Comparison of ENCODE assay signal across 21 mouse cellular contexts in genomic region chr12:42457655-42458054, GRCm38 (mm10).
A peak's percentile ranks its signal among the peaks of the same experiment; 100 is the strongest.
DNase-seq lines count a peak whose midpoint lies in the region; ATAC-seq lines count a peak whose summit lies in the region.
"Had no signal": no experiment of that assay in that cellular context is flagged by ENCODE, and none has a peak within 500 bp of the region (broad histone marks: within the 10 kb centered on the region; RNA-seq: fewer than 3 reads in every experiment).

No protein-coding gene starts in this region.

- H3K4me3 ChIP-seq in embryonic facial prominence, embryonic 14.5 days (ENCODE audit: low read depth, low read length), result no peak overlapping the region
- H3K4me3 ChIP-seq in embryonic facial prominence, embryonic 10.5 days, result no peak overlapping the region
- no peak overlapping the region for H3K4me3 ChIP-seq in hindbrain, embryonic 15.5 days
- H3K4me3 ChIP-seq in hindbrain, embryonic 12.5 days, result no peak overlapping the region
- H3K4me3 ChIP-seq in hindbrain, embryonic 16.5 days (ENCODE audit: low read length), result no peak overlapping the region
- H3K4me3 ChIP-seq: embryonic facial prominence, embryonic 12.5 days; erythroblast, embryonic 14.5 days; gastrocnemius, adult 2 months; intestine, embryonic 15.5 days; limb, embryonic 12.5 days; liver, embryonic 12.5 days had no signal

- no peak overlapping the region for H3K9ac ChIP-seq in embryonic facial prominence, embryonic 14.5 days (ENCODE audit: low read depth, low read length)
- H3K9ac ChIP-seq in hindbrain, embryonic 15.5 days, result no peak overlapping the region
- H3K9ac ChIP-seq in hindbrain, embryonic 12.5 days, result no peak overlapping the region
- no peak overlapping the region for H3K9ac ChIP-seq in hindbrain, embryonic 16.5 days (ENCODE audit: low read depth, low read length)
- H3K9ac ChIP-seq: embryonic facial prominence, embryonic 12.5 days; intestine, embryonic 15.5 days; limb, embryonic 12.5 days; liver, embryonic 12.5 days had no signal

- no peak overlapping the region for H3K27ac ChIP-seq in embryonic facial prominence, embryonic 14.5 days (replicated peaks; ENCODE audit: low read depth, low read length)
- no peak overlapping the region for H3K27ac ChIP-seq in embryonic facial prominence, embryonic 10.5 days (replicated peaks)
- H3K27ac ChIP-seq in hindbrain, embryonic 15.5 days (replicated peaks), result no peak overlapping the region
- no peak overlapping the region for H3K27ac ChIP-seq in hindbrain, embryonic 12.5 days
- H3K27ac ChIP-seq in hindbrain, embryonic 16.5 days (ENCODE audit: low read depth, low read length), result no peak overlapping the region
- H3K27ac ChIP-seq: embryonic facial prominence, embryonic 12.5 days; gastrocnemius, adult 2 months; intestine, embryonic 15.5 days; limb, embryonic 12.5 days; liver, embryonic 12.5 days; stomach, postnatal 0 days had no signal

- H3K36me3 ChIP-seq in embryonic facial prominence, embryonic 14.5 days (ENCODE audit: control insufficient read depth, insufficient read depth, low read length), result no peaks in the 10 kb centered on the region
- H3K36me3 ChIP-seq in embryonic facial prominence, embryonic 10.5 days (replicated peaks), result no peaks in the 10 kb centered on the region
- H3K36me3 ChIP-seq in hindbrain, embryonic 15.5 days, result no peaks in the 10 kb centered on the region
- no peaks in the 10 kb centered on the region for H3K36me3 ChIP-seq in hindbrain, embryonic 12.5 days
- H3K36me3 ChIP-seq in hindbrain, embryonic 16.5 days (ENCODE audit: control insufficient read depth, insufficient read depth, low read length), result no peaks in the 10 kb centered on the region
- H3K36me3 ChIP-seq: embryonic facial prominence, embryonic 12.5 days; intestine, embryonic 15.5 days; limb, embryonic 12.5 days; liver, embryonic 12.5 days had no signal

- H3K4me2 ChIP-seq in embryonic facial prominence, embryonic 14.5 days (ENCODE audit: low read depth, low read length), result no peak overlapping the region
- no peak overlapping the region for H3K4me2 ChIP-seq in hindbrain, embryonic 15.5 days
- no peak overlapping the region for H3K4me2 ChIP-seq in hindbrain, embryonic 12.5 days (replicated peaks)
- H3K4me2 ChIP-seq in hindbrain, embryonic 16.5 days (ENCODE audit: low read length), result no peak overlapping the region
- H3K4me2 ChIP-seq: embryonic facial prominence, embryonic 12.5 days; intestine, embryonic 15.5 days; limb, embryonic 12.5 days; liver, embryonic 12.5 days; midbrain, embryonic 11.5 days had no signal

- H3K9me3 ChIP-seq in embryonic facial prominence, embryonic 14.5 days (ENCODE audit: control insufficient read depth, low read length), result no peaks in the 10 kb centered on the region
- H3K9me3 ChIP-seq in embryonic facial prominence, embryonic 10.5 days, result no peaks in the 10 kb centered on the region
- no peaks in the 10 kb centered on the region for H3K9me3 ChIP-seq in hindbrain, embryonic 15.5 days
- no peaks in the 10 kb centered on the region for H3K9me3 ChIP-seq in hindbrain, embryonic 12.5 days (replicated peaks)
- no peaks in the 10 kb centered on the region for H3K9me3 ChIP-seq in hindbrain, embryonic 16.5 days (ENCODE audit: control insufficient read depth, low read length)
- H3K9me3 ChIP-seq: embryonic facial prominence, embryonic 12.5 days; intestine, embryonic 15.5 days; limb, embryonic 12.5 days; liver, embryonic 12.5 days had no signal

- peak; percentile 33; the same call in 1 of the 2 replicates for ATAC-seq in embryonic facial prominence, embryonic 14.5 days (ENCODE audit: low read depth)
- ATAC-seq in hindbrain, embryonic 15.5 days (ENCODE audit: low FRiP score, low read depth), result 0 out of 2 replicates have a peak, but pooled peaks have one; percentile 51
- no peak for ATAC-seq in hindbrain, embryonic 12.5 days (ENCODE audit: low FRiP score)
- peak; percentile 76; the same call in 1 of the 2 replicates for ATAC-seq in hindbrain, embryonic 16.5 days
- ATAC-seq: CD4-positive, CD25-positive, alpha-beta regulatory T cell, adult 4 months; intestine, embryonic 15.5 days; liver, embryonic 12.5 days had no signal

- H3K27me3 ChIP-seq in embryonic facial prominence, embryonic 14.5 days (replicated peaks; ENCODE audit: control insufficient read depth, insufficient read depth, low read length), result no peaks in the 10 kb centered on the region
- no peaks in the 10 kb centered on the region for H3K27me3 ChIP-seq in embryonic facial prominence, embryonic 10.5 days (replicated peaks; ENCODE audit: low read depth, poor library complexity, severe bottlenecking)
- H3K27me3 ChIP-seq in hindbrain, embryonic 15.5 days, result no peaks in the 10 kb centered on the region
- no peaks in the 10 kb centered on the region for H3K27me3 ChIP-seq in hindbrain, embryonic 12.5 days
- no peaks in the 10 kb centered on the region for H3K27me3 ChIP-seq in hindbrain, embryonic 16.5 days (replicated peaks; ENCODE audit: control insufficient read depth, insufficient read depth, low read length)
- H3K27me3 ChIP-seq: embryonic facial prominence, embryonic 12.5 days; intestine, embryonic 15.5 days; limb, embryonic 12.5 days; liver, embryonic 12.5 days had no signal

- no peak for DNase-seq in embryonic facial prominence, embryonic 14.5 days (ENCODE audit: low spot score)
- DNase-seq in embryonic facial prominence, embryonic 10.5 days (ENCODE audit: low spot score), result no peak
- DNase-seq in brain, adult 2 months (ENCODE audit: low read depth, low spot score), result peak; percentile 40
- DNase-seq in testis, postnatal 14 days (ENCODE audit: low spot score), result no peak
- DNase-seq: gastrocnemius, adult 2 months; heart, postnatal 36 days; kidney, adult 8-10 months; kidney, postnatal 10 days; lung, adult 18-20 months; lung, postnatal 10 days had no signal

- no peaks in the 10 kb centered on the region for H3K4me1 ChIP-seq in embryonic facial prominence, embryonic 14.5 days (ENCODE audit: control insufficient read depth, insufficient read depth, low read length)
- no peaks in the 10 kb centered on the region for H3K4me1 ChIP-seq in embryonic facial prominence, embryonic 10.5 days
- no peaks in the 10 kb centered on the region for H3K4me1 ChIP-seq in hindbrain, embryonic 15.5 days (replicated peaks)
- no peaks in the 10 kb centered on the region for H3K4me1 ChIP-seq in hindbrain, embryonic 12.5 days
- H3K4me1 ChIP-seq in hindbrain, embryonic 16.5 days (ENCODE audit: control insufficient read depth, insufficient read depth, low read depth, low read length), result no peaks in the 10 kb centered on the region
- H3K4me1 ChIP-seq: embryonic facial prominence, embryonic 12.5 days; intestine, embryonic 15.5 days; limb, embryonic 12.5 days; liver, embryonic 12.5 days had no signal

- WGBS in embryonic facial prominence, embryonic 14.5 days, result 69% methylated on average over 3 of the region's 3 CpGs
- 85% methylated on average over 3 of the region's 3 CpGs for WGBS in embryonic facial prominence, embryonic 10.5 days
- 39% methylated on average over 3 of the region's 3 CpGs for WGBS in hindbrain, embryonic 15.5 days
- 69% methylated on average over 3 of the region's 3 CpGs for WGBS in hindbrain, embryonic 12.5 days
- 55% methylated on average over 3 of the region's 3 CpGs for WGBS in hindbrain, embryonic 16.5 days
